Mouse (Mus musculus) myocyte (in vitro differentiated cells): Measurements from ENCODE around the gene Abhd12b.

Experiments used
- CEBPB ChIP-seq: IDR thresholded peaks from 2 replicates; pipeline ENCODE4 v1.6.1; 2011; ENCODE audit warnings: mild to moderate bottlenecking, moderate library complexity; ENCODE audit not compliant: poor library complexity, insufficient read depth, severe bottlenecking
- MAX ChIP-seq: IDR thresholded peaks from one replicate; pipeline ENCODE4 v1.6.1; 2011; ENCODE audit warnings: low read depth, mild to moderate bottlenecking, control low read depth
- POLR2A ChIP-seq: IDR thresholded peaks from one replicate; pipeline ENCODE4 v1.6.1; 2011; ENCODE audit warnings: low read depth, mild to moderate bottlenecking, control low read depth, moderate library complexity; ENCODE audit not compliant: insufficient read length
- POLR2AphosphoS2 ChIP-seq: IDR thresholded peaks from one replicate; pipeline ENCODE4 v1.6.1; 2011; ENCODE audit warnings: low read depth, control low read depth; ENCODE audit not compliant: insufficient read length
- REST ChIP-seq: IDR thresholded peaks from one replicate; pipeline ENCODE4 v1.6.1; 2011; ENCODE audit warnings: mild to moderate bottlenecking, control low read depth, moderate library complexity; ENCODE audit not compliant: insufficient read depth, insufficient read length
- USF1 ChIP-seq: IDR thresholded peaks from one replicate; pipeline ENCODE4 v1.6.1; 2011; ENCODE audit warnings: low read depth, mild to moderate bottlenecking, control low read depth, moderate library complexity

GRCm38 (mm10) chr12:70221425-70221824 lies 67.5 kb downstream of the Abhd12b start:
- no peak for TF ChIP-seq POLR2A
- no peak for TF ChIP-seq REST
- TF ChIP-seq USF1, result no peak
- no peak for TF ChIP-seq POLR2AphosphoS2
- TF ChIP-seq CEBPB, result no peak
- TF ChIP-seq MAX, result no peak
